Mouse (Mus musculus): ENCODE results near the gene Tcp1.
A peak's percentile ranks its signal among the peaks of the same experiment; 100 is the strongest.
"Not testable (repeated sequence)": the region's sequence is repeated elsewhere in the genome, so short reads cannot be mapped to it uniquely, and the experiment has no call there.

The Tcp1 gene

DNA sequence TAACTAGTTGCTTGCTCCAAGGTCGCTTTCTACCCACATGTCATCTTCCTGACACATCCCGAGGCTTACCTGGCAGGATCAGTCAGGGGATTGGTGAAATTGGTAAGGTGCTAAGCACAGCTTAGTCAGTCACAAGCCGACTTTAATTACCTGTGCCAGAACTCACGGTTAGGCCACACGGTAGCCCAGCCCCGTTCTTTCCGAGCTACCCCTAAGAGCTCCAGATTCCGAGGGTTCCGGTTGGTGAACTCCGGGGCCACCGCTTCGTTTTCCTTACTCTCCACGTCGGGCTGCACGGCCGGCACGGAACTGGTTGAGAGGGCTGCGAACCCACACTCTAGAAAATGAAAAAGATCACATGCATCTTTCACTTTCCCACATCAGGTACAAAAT, at the start of gene Tcp1:
TSS of gene Tcp1 (plus strand) at position 214 of the 393 bp plus-strand sequence.
- no peak for DNase-seq (ENCODE audit: low spot score)

DNA sequence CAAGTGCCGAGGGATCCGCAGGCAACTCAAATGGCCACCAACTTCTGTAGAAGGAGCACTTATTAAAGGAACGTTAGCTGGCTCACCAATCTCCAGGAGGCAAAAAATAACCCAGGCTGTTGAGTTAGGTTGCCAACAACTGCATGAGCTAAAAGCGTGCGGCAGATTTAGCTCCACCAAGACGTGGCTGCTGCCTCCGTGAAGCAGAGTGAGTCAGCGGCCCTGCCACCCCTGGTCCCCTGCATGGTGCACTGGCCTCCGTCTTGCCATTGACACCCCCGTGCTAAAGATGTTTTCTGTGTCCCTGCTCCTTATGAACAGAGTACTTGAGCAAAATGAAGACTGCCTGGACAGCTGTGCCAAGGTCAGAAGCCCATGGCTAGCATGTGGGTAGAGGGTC, 48.6 kb upstream of the Tcp1 start:
- DNase-seq (ENCODE audit: low spot score) = no peak

DNA sequence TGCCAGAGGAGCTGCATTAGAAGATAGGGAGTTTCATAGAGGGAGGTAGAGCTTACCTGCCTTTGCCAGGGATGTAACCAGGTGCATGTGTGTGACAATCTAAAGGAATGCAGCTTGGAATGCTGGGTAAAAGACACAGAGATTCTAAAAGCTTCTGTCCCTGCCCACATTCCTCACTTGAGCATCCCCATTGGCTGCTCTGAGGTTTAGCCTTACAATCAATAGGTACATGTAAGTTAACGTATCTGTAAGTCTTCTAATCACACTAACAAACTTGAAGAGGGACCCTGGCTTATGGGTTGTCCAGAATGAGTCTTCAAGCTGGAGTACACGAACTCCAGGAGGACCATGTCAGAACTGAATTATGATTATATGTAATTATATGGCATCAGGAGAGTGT, 47.5 kb upstream of the Tcp1 start, which contains the start of gene Mas1:
TSS of gene Mas1 (minus strand) at position 101 of the 400 bp plus-strand sequence.
- DNase-seq (ENCODE audit: low spot score) = no peak

DNA sequence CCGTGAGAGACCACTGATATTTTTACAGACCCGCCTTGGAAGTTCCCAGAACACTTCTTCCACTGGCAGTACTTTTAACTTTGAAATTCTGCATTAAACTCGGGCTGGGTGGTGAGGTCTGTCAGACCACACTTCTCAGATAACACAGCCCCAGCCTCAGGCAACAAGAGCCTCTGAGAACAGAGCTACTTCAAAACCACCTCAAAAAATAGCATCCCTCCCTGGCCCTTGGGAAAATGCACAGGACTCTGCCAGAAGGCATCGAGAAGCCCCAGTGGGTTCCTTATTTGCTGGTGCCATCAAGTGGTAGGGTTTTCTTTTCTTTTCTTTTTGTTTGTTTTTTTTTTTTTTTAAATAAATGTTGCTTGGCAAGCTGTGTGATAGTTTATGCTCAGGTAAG, 46.9 kb upstream of the Tcp1 start:
- DNase-seq (ENCODE audit: low spot score) = no peak

DNA sequence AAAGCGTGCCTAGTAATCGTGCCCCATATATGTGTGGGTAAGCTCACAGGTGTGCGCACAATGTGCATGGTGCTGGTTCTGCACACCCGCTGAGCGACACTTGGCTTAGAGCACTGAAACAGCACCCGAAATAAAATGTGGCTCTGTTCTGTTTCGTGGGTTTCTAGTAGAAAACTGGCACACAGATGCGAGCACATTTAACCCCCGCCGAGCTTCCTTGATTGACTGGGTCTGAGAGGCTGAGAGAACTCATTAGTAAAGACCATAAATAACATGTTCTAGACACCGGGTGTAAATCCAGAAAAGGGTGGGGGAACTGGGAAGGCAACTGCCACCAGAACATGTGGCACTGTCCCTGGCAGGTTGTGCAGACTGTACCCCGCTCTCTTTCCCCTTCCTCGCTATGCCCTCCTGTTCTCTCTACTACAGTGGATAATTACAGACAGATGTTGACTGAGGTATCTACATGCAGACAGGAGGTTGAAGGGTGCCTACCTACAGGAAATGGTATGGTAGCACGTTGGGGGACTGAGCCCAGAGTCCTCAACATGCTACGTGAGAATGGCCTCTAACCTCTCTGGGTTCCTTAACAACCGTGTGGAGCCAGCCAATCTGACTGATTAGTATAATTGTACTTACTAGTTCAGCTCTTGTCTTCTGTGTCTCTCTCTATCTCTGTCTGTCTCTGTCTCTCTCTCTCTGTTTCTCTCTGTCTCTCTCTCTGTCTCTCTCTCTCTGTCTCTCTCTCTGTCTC, 43.0 kb upstream of the Tcp1 start:
- no peak for DNase-seq (ENCODE audit: low spot score)

DNA sequence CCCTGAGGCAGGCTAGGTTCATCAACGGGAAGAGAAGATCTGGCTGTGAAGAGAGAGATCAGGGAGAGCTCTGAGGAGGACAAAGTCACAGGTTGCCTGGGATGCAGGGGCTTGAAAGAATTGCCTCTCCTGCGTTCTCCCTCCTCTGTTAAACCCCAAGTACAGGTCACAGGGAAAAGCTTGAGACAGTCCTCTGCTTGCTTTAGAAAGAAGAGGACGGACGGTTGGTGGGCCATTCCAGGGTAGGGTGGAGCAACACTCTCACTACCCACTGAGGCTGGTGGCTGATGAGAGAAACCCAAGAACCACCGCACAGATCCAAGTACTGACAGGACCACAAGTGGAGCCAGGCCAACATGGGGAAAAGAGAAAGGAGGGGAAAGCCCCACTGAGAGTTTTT, 39.8 kb upstream of the Tcp1 start, which contains the start of gene Mrgprh:
TSS of gene Mrgprh (plus strand) at position 301 of the 400 bp plus-strand sequence.
- no peak for DNase-seq (ENCODE audit: low spot score)

DNA sequence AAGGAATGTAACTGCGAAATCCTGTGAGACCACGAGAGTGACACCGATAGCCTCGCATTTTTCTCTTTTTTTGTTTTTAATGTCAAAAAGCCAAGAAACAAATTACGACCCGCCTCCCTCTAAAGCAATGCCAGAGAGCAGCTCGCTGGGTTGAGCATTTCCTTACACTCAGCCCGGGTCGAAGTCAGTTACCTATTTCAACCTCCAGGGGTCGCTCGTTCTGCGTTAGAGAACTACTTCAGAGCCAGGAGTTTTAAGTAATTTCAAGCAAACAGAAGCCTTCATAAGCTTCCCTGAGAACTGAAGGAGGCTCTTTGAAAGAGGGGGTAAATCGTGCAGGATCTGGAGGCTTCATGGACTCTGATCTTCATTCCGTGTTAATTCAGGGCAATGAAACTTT, 35.3 kb upstream of the Tcp1 start:
- DNase-seq (ENCODE audit: low spot score) = peak; percentile 74

DNA sequence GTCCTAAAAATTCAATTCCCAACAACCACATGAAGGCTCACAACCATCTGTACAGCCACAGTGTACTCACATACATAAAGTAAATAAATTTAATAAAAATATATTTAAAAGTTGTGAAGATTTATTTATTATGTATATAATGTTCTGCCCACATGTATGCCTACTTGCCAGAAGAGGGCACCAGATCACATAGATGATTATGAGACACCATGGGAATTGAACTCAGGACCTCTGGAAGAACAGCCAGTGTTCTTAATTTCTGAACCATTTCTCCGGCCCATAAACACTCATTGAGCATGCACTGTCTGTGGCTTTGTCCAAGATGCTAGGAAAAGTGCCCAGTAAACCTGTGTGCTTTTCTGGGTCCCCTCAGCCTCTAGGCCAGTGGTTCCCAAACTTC, 34.3 kb upstream of the Tcp1 start:
- no peak for DNase-seq (ENCODE audit: low spot score)

DNA sequence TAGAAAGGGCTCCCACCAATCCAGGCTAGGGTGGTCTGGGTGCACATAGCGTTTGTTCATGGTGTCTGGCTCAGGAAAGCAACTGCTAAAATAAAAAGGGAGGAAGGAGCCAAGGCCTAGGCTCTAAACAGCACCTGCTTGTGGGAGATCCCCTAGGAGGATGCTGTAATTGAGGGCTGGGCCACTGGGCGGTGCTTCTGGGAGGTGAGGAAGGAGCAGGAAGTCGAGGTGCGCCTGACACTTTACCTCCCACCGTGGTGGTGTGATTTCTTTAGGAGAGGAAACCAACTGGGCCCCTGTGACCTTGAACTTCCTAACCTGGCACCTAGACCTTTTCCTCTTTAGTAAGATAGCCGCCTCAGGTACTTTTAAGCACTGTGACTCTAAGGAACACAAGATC, 28.9 kb upstream of the Tcp1 start:
- DNase-seq (ENCODE audit: low spot score) = no peak

DNA sequence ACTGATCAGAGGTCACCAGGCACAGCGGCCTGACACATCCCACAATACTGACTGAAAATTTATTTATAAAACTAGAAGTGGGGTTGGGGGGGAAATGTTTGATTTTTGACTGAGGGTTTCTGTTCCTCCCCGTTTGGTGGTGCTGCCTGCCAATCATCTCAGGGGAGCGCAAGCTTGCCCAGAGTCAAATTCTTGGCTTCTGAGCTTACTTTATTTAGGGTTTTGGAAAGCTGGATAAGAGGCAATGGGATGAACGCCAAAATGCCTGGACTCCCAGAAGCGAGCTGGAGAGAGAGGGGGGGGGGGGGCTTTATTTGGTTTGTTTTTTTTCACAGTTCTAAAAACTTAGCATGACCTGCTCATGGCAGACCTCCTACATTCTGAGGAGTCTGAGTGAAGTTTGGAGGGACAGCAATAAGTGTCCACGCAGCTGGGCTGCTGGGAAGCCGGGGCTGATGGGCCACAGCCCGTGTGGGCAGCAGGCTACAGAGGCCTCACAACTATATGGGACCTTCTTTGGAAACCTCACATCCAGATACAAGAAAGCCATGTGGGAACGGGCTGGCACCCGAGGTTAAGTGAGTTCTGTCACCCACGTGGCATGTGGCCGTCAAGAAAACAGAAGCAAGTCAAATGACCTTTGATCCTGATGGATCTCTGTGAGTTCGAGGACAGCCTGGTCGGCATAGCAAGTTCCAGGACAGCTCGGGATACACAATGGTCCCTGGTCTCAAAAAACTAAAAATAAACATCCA, 28.3 kb upstream of the Tcp1 start:
- no peak for DNase-seq (ENCODE audit: low spot score)

DNA sequence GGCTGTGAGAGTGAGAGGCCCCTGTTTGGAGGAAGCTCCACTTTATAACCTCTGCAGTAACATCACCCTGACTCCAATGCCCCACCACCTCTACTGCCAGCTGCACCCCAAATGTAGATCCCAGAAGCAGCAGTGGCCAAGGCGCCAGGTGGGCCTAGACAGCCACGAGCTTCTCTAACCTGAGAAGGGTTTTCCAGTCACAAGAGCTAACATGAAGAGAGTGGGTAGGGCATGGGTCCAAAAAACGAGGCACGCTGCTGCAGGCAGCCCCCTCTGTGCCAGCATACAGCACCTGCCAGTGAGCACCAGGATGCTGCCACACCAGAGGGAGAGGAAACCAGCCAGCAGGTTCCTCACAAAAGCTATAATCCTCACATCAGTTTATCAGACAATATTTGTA, 24.4 kb upstream of the Tcp1 start:
- DNase-seq (ENCODE audit: low spot score) = no peak

DNA sequence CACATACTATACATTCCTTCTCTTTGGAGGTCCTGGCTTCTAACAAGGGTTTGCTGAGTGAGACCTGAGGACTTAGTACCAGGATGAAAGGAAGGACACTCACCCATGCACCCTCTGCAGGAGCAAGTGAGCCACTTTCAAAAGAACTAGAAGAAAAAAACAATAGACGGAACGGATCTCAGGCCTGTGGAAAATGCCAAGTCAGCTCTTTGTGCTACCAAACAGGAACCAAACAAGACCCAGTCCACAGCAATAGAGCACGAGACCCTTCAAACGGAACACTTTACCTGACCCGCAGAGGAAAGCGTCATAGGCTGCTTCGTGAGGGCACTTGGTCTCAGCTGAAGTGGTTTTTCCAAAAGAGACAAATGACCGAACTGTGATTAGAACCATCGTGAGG, 23.5 kb upstream of the Tcp1 start:
- DNase-seq (ENCODE audit: low spot score) = no peak

DNA sequence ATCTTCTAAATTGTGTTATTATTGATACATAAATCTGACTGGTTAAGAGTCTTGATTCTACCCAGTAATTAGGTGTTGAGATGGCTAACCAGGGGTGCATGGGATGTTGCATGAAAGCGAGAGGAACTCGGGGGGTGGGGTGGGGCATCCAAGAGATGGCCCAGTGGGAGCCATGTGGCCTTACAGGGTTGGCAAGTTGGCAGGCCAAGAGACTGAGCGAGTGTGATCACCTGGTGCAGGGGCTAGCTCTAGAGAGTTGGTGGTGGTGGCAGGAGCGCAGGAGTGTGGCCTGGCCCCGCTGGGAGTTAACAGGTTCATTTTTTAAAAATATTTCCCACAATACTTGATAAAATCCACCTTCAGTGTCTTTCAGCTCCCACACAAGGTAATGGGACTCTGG, 17.8 kb upstream of the Tcp1 start:
- no peak for DNase-seq (ENCODE audit: low spot score)

DNA sequence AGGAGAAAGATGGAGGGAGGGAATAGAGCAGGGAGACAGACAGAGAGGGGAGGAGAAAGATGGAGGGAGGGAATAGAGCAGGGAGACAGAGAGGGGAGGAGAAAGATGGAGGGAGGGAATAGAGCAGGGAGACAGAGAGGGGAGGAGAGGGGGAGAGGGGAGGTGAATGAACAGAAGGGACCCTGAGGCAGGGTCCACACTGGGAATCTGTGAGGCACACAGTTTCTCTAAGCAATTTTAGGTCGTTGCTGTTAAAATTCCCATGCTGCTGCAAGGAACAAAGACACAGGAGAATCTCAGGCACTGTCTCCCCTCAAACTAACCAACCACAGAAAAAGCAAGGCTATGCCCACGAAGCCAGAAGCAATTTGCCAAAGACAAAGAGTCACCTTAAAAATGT, 16.9 kb upstream of the Tcp1 start:
- DNase-seq (ENCODE audit: low spot score) = not testable (repeated sequence)

DNA sequence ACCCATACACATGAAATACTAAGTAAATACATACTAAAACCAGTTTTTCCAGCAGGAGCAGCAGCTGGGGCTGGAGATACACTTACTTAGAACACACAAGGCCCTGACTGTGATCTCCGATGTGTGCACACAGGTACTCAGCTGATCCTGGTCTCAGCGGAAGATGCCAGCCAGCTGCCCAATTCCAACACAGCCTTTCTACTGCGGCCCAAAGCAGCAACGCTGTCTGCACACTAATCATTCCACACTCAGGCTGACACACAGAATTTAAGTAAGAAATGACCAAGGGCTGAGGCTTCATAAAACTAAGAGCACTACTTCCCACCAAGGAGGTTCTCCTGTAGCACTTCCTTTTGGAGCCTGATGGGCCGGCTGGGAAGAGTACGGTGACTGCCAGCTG, 13.2 kb upstream of the Tcp1 start:
- no peak for DNase-seq (ENCODE audit: low spot score)

DNA sequence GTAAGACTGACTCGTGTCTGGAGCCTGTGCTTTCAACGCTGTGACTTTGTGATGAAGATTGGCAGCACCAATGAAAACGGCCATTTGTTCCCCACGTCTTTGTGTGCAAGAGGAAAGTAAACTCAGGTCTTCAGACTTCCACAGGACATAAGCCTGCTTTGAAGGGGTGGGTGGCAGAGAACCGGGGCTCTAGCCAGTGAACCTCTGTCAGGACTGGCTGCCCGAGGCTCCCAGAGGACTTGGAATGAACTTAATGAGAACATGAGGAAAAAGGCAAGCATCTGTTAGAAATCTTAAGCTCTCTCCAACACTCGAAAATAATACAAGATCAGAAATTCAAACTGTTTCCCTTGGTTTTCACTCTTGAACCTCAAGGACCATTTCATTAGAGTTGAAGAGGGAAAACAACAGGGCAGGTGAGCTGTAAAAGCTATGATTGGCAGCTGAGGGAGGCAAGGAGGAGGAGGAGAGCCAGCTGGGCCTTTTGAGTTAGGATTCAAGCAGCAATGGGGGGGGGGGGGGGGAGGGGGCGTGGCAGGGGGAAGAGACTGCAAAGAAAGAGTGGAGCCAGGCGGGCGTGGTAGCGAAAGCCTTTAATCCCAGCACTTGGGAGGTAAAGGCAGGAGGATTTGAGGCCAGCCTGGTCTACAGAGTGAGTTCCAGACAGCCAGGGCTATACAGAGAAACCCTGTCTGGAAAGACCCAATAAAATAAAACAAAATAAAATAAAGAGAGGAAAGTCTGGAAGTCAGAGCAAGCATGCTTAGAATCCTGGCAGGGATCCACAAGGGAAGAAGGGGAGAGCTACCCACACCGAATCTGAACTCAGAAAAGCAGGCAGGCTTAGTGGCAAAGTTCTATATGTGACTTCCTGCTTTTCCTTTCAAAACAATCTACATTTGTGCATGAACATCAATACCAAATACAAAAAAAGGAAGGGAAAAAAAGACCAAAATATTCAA, 11.8 kb upstream of the Tcp1 start:
- no peak for DNase-seq (ENCODE audit: low spot score)

DNA sequence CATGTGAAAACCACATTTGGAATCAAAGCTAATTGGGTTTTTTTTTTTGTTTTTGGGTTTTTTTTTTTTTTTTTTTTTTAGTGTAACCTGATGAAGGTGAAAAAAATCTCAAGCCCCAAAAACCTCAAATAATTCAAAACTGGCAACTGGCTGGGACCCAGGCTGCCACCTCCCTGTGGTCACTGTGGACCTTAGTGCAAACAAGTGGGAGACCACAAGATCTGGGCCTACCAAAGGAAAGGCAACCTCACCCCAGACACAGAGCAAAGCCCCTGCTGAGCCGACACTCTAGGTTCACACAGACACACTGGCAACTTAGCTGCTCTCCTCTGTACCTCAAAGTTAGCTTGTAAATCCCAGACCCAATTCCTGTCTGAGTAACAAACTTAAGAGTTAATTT, 11.2 kb upstream of the Tcp1 start:
- DNase-seq (ENCODE audit: low spot score) = no peak

DNA sequence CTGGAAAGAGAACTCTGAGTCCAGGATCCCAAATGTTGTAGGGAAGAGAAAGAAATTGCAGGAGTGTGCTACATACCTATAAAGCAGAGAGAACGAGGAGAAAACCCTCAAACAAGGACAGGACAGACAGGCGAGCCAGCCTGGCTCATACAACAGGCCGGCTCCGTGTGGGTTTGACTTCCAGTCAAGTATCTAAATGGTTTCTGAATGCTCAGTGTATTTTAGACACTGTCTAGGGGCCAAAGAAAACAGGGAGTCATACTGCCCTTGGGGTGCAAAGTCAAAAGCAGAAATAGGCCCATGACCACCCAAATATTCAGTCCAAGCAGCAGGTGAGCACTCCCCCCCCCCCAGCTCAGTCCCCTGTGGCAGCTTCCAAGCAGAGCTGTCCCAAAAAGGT, 9.7 kb upstream of the Tcp1 start:
- DNase-seq (ENCODE audit: low spot score) = no peak

DNA sequence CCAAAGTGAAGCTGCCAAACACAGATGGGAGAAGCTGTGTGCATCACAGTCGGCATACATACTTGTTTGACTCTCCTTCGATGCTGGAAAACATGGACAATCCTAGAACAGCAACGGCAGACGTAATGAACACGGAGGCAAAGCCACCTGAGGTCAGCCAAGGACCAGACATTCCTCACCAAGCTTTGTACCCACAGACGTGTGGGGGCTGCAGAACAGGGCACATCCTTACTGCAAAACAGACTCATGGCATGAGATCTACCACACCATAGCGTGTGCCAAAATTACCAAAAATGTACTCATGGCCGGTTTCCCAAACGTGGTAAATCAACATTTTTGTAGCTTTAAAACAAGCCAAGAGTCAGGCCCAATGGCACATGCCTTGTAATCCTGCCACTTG, 9.1 kb upstream of the Tcp1 start:
- DNase-seq (ENCODE audit: low spot score) = no peak

DNA sequence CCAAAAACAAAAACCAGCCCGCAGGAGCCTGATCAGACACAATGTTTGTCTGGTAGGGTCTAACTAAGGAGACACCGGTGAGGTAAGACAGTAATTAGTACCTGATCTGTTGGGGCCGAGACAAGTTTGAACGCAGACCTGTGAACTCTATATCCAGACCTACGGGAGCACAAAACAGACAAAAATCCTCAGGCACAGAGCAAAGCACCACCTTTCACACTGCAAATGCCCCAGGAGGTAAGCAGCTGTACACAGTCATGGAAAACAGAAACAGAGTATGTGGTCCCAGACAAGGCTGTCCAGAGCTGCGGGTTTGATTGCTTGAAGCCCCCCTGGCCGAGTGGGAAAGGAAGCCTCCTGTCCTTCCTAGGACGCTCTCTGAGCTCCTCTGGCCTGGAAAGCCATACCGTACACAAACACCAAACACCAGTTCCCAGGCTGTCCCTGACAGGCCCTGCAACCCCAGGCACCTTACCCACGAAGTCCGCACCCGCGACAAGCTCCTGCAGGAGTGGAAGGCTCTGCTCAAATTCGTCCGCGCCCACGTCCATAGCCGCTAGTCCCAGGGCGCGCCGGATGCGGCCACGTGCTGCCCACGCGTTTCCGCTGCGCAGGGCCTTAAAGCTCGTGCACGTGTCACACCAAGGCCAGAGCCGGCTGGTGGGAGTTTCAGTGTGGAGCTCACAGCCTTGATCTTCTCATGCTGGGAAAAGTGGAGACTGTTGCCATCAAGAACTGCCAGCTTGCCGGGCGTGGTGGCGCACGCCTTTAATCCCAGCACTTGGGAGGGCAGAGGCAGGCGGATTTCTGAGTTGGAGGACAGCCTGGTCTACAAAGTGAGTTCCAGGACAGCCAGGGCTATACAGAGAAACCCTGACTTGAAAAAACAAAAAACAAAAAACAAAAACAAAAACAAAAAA, 5.9 kb upstream of the Tcp1 start, which contains the start of gene Pnldc1:
TSS of gene Pnldc1 (minus strand) at position 870 of the 920 bp plus-strand sequence.
- DNase-seq (ENCODE audit: low spot score) = peak; percentile 29

DNA sequence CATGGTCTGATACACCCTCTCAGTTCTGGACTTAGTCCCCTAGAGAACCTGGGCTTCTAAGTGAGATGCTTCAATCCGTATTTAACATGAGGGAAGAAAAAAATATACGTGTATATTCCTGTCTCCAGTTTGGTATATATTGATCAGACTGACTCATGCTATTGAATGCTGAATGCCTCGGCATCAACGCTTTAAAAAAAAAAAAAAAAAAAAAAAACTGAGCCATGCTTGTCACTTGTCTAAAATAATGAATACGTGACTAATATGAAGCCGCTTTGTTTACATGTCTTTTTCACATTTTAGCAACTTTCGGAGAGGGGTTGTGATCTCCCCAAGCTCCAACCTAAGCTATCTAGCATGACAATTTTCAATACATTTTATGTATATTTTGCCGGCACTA, 5.1 kb upstream of the Tcp1 start:
- no peak for DNase-seq (ENCODE audit: low spot score)
